Mouse (Mus musculus): Measurements from ENCODE around the gene Msh2.

- no peak for TF ChIP-seq CTCF (IDR thresholded peaks at IDR 0.05)
- TF ChIP-seq EP300 (IDR thresholded peaks at IDR 0.05) = no peak
These were observed 88.2 kb downstream of the Msh2 start for GRCm38 (mm10) chr17:87760315-87760714.

All from lung, postnatal 0 days (tissue).